Mouse (Mus musculus) yolk sac, embryonic 10.5 days (tissue): ENCODE measurements at regions not wholly inside any gene's neighbourhood (a gene's known extent, or its start where the extent isn't known, plus 50 kb on each side); places are given as distances from the start of the nearest gene placed in this dataset.

Source experiments
- DNase-seq: peaks from one replicate; pipeline ENCODE4 v3.0.0-alpha.2; 2017; ENCODE audit warnings: low spot score

DNA sequence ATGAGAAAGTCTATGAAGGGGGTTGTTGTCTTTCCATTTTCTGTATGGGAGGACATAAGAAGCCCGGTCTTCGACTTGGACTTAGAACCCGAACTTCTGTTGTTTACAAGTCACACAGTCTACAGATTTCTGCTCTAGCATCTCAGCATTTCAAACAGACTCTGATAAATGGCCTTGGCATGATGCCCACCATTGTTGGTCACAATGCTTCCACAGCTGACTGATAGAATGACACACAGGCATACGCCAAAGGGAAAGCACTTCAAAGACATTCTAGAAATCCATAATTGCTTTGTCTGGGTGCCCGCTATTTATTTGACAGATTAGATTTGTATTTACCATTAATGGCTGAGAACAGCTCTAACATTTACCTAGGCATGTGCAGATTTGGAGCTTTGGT lies 326.2 kb upstream of the Tnp1 start:
- no peak for DNase-seq

DNA sequence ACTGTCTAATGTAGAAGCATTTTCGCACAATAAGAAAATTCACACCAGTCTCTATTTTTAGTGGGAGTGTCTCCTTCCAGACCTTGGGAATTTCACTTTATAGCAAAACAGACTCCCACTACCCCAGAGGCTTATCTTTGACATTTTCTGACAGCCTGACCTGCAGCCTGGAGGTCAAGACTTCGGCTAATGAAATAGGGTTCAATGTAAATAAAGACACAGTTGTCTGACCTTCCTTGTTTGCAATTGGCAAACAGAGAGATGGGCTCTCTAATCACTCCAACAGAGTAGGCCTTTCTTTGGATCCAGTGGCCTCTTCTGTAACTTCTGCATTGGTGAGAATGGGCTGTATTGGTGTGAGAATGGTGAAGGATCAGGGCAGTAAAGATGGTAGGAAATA lies 321.7 kb upstream of the Tnp1 start:
- peak; percentile 54 for DNase-seq

DNA sequence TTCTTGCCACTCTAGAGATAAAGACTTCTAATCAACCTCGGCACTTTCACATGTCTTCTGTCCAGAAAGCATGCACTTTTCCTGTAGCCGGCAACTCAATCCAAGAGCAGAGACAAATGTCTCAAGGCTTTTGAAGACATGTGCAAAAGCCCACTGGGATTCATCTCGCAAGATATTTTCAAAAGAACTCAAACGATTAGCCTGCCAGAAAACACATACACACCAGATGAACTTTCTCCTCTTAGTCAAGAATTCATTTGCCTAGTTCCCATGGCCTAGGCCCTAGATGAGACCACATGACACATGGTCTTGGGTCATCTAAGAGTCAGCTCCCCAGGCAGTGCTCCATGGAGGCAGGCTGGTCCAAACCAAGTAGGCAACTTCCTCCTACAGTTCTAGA lies 293.8 kb upstream of the Tnp1 start:
- no peak for DNase-seq

DNA sequence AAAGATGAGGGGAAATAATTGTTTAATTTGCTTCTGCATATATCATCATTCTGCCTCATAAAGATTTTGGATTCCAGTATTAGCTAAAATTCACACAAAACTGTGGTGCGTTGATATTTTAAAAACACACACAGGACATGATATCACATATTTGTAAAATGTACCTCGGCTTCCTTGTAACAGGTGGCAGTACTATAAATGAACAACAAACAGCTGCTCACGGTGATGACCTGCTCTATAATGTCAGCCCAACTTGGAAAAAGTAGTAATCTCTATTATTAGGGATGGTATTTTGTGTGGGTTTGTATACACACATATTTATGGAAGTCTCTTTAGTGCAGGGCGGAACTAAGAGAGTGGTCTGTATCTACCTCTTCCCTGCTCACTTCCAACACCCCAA lies 292.7 kb upstream of the Tnp1 start:
- no peak for DNase-seq

DNA sequence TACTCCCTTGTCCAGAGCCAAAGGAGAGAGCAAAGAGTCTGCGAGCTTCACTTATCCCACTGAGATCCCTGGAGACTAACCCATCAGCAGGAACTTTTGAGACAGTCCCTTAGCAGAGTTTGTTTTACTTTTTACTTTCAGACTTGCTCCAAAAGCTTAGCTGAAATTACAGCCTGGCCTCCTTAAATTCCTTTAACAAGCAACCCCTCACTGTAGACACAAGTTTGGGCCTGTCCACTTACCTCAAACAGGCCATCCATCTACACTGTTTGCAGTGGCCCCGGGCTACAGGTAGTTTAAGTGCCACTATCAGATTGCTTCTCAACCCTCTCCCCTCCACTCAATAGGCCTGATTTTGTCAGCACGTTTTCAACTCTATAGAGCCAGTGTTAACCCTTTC lies 291.5 kb upstream of the Tnp1 start:
- peak; percentile 31 for DNase-seq

DNA sequence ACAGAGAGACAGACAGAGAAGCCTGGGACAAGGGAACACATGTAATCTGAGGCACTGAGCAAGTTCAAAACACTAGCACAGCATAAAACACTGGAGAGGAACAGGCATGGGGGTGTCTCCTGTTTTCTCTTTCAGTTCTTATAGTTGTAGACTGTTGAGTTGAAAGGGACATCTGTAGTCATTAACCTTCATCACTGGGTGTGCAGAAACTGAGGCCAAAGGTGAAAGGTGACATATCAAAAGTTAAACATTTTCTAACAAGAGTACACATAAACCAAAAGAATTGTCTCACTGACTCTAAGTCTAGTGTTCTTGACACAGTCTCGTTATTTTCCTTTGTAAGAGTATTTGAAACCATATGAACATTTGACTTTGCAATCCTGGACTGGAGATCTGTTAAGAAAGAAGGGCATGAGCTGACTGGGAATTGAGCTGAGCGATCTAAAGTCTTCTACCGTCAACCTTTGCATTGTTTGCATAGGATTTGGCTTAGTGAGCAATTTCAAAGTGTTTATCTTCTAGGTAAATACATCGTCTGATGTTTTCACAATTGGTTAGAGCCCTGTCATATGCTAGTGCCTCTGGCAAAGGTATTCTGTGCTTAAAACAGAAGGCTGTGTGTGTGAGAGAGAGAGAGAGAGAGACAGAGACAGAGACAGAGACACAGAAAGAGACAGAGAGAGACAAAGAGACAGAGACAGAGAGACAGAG lies 284.4 kb upstream of the Tnp1 start:
- DNase-seq: peak; percentile 68

DNA sequence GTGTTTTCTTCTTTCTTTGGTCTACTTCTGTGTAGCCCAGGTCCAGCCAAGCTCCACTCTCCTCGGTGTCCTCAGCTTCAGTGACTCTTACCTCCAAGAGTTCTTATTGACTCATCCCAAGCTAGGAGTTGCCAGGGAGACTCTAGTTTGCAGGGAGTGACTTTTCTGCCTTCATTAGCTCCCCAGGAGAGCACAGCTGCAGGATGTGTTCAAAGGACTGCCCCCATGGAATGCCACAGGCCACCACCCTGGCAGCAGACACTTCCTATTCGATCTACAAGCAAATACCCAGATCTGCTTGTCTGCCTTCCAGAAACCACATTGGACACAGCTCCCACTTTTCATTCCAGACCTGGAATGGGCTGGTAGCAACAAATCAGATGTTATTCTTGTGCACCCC lies 269.6 kb upstream of the Tnp1 start:
- no peak for DNase-seq

DNA sequence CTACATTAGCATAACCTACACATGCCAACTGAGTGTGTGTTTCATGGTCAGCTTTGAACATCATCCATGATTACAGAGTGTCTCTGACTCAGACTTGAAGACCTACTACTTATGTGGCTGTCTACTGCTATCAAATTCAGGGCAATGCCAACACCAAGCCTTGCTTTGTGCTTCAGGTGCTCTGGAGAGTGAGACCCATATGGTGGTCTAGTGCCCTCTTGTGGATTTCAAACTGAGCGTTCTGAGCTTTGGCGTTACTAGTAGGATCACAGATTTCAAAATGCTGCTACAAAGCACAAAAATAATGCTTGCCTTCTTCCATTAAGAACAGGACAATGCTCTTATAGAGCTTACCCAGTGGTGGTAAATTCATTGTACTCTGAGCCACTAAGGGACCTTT lies 258.8 kb upstream of the Tnp1 start:
- DNase-seq: no peak

DNA sequence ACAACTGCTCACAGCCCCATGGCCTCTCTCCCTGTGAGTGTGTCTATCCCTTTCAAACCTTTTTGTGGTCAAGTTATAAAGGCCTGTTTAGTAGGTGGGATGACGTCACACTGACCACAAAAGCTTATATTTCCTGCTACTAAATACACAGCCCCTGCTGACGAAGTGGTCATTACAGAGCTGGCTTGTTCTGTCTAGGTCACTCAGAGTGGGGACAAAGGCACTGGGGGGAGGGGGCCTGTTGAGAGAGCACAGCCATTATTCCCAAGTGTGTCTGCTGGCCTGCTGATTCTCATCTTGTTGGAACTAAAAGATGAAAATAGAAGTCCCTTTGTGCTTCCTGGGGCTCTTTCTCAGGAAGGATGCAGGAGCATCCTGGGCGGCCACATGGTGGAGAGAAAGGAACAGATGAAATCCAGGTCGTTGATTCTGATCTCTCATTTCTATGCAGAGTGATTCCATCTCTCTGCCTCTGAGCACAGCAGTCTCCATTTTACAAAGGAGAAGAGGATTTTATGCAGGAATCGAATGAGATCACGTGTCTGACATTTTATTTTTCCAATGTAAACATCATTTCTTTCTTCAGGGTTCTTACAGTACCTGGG lies 255.2 kb upstream of the Tnp1 start:
- DNase-seq: no peak

DNA sequence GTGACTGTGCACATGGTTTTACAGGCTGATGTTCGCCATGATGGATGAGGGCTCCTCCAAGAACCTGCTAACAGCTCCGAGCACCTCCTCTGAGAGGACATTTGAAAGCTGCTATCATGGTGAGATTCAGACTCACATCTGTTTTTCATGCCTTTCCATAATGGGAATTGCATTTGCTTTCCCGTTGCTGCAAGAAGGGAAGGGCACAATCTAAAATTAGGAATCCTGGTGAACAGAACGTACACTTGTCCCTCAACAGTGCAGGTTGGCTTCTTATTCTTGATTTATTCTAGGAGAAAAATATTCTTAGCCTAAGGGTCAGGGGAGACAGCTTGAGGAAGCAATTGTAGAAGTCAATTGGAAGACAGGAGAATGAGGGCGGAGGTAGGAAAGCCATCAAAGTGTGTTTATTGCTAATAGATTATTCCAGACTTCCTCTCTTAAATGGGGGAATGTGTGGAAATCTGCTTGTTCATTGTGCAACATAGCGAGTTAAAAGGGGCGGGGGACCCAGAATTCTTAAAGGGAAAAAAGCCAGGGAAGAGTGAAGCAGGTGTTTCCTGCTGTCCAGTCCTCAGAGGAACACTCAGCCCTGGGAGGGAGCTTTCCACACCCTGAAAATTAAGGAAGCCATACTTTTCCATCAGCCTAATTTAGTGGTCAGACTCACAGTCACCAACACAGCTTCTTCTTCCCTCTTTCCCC lies 253.5 kb upstream of the Tnp1 start:
- no peak for DNase-seq

DNA sequence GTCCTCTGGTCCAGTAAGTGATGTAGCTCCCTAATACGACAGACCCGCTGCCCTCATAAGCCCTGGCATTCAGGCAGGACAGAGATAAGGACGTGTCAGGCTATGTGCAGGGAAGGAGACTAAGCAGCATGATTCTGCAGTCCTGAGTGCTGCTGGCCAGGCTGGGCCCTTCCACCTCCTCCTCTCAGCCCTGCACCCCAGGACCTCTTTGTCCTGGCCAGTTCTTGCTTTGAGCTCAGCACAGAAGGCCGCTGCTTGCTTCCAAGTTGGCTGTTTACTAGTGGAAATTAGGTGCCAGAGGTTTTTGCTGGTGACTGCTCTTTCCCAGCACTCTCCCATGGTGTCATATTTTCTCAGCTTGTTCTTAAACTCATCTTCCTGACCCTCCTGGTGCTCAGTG lies 249.3 kb upstream of the Tnp1 start:
- DNase-seq: no peak

DNA sequence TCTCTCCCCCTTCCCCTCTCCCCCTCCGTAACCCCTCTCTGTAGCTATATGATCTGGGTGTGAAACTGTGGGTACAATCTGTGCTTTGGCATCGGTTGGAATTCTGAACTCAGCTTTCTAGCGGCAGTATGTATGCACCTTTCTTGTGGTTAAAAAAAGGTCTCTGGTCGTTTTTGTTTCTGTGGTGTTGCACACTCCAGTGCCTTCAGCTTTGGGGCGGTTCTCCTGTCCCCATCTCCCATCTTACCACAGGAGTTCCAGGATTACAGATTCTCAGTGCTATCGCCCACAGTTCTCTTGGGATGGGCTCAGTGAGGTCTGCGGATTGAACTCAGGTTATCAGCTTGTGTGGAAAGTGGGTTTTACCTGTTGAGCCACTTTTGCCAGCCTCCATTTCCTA lies 248.5 kb upstream of the Tnp1 start:
- DNase-seq: no peak

DNA sequence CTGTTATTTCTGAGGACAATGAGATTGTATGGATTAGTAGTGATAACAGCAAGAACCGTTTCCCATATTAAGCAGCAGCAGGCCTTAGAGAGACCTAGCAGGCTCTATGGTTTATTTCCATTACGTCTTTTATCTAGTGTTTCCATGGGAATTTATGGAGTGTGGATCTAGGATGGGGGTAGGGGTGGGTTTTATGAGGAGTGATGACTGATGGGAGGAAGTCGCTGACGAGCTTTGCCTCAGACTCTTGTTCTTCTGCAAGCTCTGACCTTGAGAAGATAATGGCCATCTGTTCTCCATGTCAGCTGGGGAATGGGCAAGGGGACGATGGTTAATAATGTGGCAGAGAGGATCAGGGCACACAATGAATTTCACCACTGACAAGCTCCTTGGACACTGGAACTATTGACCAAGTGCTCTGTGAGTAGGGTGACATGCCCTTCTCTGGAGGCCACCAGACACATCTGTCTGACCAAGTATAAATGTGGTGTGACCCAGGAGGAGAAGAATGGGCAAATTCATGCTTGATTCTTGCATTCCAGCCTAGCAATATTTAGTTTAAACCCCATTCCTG lies 243.9 kb upstream of the Tnp1 start:
- no peak for DNase-seq

DNA sequence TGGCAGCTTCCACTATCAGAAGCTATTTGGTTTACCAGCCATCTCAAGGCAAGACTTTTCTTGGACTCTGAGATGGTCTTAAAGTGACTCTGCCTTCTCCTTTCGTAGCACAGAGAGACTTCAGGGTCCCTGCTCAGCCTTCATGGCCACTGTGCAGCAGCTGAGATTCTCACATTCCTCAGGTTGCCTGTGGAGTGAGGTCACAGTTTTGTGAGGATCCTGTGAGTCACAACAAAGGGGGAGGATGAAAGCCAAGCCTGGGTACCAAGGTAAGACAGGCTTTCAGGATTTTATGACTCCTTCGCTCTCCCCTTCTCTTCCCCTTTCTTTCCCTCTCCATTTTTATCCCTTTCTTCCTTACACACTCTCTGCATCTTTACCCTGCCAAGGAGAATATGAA lies 241.6 kb upstream of the Tnp1 start:
- DNase-seq: no peak

DNA sequence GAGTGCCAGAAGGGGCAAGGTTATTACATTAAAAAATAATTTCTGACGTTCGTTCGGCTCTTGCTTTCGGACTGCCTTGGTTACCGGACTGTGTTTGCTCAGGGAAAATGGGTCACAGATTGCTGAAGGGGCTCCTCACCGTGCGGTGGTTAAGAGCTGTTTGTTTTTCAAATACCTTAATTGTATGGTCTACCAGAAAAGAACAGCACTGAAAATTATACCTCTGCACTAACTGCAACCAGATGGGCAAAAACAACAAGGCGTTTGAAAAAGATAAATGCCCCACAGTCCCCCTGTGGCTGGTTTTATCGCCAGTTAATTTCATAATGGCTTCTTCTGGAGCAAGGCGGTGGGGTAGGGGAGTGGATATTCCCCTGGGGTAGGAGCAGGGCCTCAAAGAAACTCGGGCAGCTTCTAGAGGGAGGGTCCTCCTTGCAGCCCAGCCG lies 236.2 kb upstream of the Tnp1 start:
- no peak for DNase-seq

DNA sequence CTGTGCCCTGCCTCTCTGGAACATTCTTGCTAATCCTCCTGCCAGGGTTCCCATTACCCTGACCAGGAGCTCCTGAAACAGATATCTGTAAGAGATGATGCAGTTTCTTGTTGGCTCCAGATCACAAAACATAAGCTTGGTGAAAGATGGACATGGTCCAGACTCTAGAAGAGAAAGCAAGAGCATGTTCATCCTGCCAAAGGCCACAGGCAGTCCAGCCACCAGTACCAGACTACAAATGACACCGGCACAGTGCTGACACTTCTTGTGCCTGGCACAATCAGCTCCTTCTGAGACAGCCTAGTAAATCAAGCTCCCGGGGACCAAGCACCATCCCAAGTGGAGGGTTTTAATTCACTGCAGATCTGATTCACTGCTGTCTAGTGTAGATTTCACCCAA lies 228.3 kb upstream of the Tnp1 start:
- no peak for DNase-seq

DNA sequence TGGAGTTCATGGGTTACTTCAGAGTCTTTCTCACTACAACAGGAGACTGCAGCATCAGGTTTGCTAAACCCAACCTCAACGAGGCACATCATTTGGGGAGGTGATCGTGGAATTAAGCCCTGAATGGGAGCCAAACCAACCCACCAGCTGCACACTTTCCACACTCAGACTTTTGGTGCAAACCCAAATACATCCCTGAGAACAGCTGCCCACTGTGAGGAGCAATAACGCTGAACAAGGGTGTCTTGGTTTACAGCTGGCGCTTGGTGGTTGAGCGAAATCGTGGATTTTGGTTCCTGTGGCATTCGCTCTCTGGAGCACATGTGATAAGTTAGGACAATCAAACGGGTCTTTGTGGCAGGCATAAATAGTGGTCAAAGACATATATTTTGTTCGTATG lies 226.6 kb upstream of the Tnp1 start:
- no peak for DNase-seq

DNA sequence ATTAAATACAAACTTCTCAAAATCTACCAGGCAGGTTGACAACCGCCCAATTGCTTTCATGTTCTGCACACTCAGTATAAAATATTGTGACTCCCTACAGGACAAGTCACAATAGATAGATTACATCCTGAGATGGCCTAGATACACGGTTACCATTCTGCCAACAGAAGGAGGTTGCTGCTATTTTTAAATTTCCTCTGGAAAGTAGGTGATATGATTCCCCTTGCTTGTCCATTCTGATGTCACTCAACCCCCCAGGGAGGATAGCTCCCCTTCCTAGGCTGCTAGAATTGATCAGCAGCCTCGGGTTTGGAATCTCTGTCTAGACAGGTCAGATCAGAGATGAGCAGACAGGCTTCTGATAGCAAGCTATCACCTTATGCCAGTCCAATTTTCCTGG lies 221.2 kb upstream of the Tnp1 start:
- no peak for DNase-seq

DNA sequence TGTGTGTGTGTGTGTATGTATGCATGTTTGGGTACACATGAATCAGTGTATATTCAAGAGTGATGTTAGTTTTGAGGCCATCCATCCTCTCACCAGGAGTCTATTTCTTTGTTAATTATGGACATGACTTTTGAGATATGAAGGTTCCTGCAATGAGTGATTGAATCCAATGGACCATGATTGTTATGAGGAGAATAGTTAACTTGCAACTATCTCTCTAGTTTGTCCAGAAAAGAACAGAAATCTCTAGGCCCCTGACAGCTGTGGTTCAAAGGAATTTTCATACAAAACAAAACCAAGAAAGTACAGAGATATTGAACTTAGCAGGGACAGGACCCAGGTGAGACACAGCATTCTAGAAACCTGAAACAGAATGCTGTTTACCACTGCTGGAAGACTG lies 217.9 kb upstream of the Tnp1 start:
- no peak for DNase-seq

DNA sequence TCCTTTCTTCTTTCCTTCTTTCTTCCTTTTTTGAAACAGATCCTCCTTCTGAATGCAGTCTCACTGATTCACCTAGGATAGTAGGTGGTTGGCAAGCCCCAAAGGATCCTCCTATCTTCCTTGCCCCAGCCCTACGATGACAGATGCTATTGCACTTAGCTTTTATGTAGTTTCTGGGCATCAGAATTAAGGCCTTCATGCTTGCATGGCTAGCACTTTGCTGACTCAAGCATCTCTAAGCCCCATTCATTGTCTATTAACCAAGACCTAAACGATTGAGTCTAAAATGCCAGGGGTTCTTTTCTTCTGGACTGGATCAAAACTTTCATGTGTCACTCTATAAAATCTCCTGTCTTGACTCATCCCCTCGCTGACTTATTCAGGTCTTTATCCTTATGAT lies 217.3 kb upstream of the Tnp1 start:
- no peak for DNase-seq

DNA sequence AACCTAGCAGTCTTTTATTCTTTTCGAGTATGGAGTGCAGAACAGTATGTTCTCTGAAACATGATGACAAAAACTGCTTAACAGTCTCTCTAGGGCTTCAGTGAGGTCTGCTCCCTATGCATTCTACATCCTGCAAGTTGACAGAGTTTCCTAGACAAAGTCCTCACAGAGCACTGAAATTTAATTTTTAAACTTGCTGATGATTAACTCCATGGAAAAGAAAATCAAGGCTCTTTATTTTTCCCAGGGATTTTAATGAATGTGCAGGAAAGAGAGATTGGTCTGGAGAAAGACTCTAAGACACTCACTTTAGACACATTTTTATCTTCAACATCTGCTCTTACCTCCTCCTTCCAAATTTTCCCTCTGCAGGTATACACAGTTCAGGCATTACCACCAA lies 214.9 kb upstream of the Tnp1 start:
- DNase-seq: no peak

DNA sequence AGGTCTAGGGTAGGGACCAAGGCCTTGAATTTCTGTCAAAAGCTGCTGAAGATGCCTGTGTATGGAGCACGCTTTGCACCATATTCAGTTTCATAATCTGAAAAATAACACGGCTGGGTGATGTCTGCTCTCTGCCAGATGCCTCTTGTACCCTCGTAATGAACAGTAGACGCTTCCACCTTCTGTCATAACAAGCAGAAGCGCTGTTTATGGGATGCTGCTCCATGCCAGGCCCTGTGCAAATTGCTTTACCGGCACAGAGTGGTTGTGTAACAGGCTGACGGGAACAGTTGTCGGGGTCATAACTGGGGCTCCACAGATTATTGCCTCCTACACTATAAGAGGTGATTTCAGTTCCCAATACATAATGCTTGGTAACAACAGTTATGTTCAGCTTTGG lies 211.5 kb upstream of the Tnp1 start:
- DNase-seq: no peak

DNA sequence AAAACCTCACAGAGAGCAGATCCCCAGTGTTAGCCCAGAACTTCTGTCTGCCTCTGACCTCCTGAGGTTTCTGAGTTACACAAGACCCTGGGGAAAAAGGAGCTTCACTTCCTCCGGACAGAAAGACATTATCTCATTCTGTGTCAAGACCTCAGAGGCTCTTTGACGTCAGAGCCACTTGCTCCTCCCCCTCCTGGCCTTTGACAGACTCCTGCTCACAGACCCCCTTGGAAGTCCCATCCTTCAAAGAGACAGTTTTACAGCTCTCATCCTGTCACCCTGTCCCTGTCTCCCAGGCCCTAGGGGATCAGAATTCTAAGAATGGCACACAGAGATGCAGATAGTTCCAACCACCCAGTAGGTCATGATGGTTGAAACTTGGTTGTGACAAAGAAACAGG lies 206.2 kb upstream of the Tnp1 start:
- no peak for DNase-seq
